Mouse (Mus musculus): Measurements from ENCODE around the gene Tra2b. TPM values are rescaled to one million over a fixed set of nuclear protein-coding genes. Genes with fewer than 3 reads are reported as not detected.
"Not testable (repeated sequence)": the region's sequence is repeated elsewhere in the genome, so short reads cannot be mapped to it uniquely, and the experiment has no call there.

Gene Tra2b
- 100 to 1,000 TPM in 1 of 2 experiments, 10 to 100 TPM in 1; 98.6 to 105 TPM for total RNA-seq (2021)
- long read RNA-seq, transcript Tra2b-204 (9 exons, 3,403 nt), result major isoform, 11 of 21 reads
- long read RNA-seq, partial matches to known transcripts, result 5 of 21 reads
- long read RNA-seq, other reads (novel, unspliced or antisense), result 4 of 21 reads

DNA sequence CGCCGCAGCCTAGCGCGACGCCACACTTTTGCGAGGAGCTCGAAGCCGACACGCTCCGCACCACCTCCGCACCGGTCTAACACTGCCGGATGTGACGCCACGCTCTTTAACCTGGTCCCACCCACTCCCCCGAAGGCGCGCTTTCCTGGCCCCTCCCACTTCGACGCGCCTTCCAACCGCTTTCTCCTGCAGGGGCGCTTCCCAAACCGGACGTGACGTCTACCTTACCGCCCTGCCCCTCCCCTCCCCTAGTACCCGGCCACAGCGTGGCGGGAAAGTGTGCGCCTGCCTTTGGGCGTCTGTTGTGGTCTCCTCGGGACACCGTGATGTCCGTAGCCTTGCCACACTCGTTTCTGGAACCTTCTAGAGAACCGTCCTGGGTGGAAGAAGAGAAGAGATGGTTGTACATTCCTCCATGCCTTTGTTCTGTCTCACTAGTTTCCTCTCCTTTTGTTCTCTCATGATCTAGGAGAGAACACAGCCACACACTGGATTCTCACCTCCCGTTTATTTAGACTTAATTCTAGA, at the start of gene Tra2b:
Gene Tra2b (minus strand): TSS at position 157 of the 528 bp plus-strand sequence.
- DNase-seq (ENCODE audit: low spot score in 2 of 2), result peak; percentile 97 to 98

GRCm38 (mm10) chr16:22310649-22311048, 44.8 kb upstream of the Tra2b start:
- DNase-seq (ENCODE audit: low spot score in 2 of 2), result peak; percentile 41 to 56

DNA sequence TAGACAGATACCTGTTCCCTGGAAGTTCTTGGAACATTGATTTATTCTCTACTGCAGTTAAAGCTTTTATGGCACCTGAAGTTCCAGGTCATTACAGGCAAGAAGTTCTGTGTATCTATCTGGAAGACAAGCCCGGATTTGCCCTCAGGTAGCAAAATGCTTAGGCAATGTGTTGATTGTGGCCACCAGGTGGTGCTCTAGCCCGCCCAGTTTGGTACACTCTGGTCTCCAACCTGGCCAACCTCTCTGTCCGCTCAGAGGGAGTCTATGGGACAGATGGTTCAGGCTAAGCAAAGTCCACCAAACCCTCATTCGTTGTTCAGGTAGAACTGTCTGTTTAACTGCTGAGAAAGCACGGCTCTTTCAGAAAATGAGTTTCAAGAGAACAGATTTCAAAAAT, 36.8 kb upstream of the Tra2b start:
- DNase-seq (ENCODE audit: low spot score in 2 of 2), result peak; percentile 70 to 84

GRCm38 (mm10) chr16:22301378-22301777, 35.6 kb upstream of the Tra2b start:
- no peak for DNase-seq (ENCODE audit: low spot score in 2 of 2)

DNA sequence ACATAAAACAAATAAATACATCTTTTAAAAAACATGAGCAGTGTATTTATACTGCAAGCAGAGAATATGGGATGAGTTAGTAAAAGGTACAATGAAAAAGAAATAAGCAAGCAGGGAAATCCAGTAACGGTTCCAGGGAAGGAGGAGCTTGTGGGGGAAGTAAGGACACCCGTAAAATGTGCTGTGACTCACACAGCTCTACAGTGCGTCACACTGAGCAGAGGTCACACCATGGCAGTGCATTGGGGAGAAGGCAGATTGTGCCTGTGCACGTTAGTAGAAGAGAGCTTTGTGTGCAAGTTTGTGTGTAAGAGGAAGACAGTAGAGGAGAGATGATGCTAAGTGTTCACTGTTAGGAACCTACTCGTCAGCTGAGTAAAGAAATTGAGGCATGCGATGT, 31.1 kb upstream of the Tra2b start:
- DNase-seq (ENCODE audit: low spot score in 2 of 2), result no peak

GRCm38 (mm10) chr16:22294812-22295211, 29.0 kb upstream of the Tra2b start:
- DNase-seq (ENCODE audit: low spot score in 2 of 2), result not testable (repeated sequence)

DNA sequence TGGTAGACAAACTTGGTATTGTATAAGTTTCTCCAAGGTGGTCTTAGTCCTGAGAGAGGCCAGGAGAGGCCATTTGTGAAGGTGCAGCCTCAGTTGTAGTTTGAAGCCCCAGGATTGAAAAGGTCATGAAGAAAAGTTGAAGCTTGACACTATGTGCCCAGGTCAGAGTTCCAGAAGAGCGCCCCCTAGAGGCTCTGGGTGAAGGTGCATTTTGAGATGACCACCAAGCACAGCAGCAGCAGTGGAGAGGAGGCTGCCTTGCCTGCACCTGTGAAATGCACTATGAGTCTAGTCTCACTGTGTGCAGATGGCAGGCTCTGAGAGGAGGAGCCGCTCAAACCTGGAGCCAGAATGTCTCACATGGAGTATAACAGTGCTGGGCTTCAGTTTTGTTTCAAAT, 27.8 kb upstream of the Tra2b start:
- DNase-seq (ENCODE audit: low spot score in 2 of 2), result no peak

GRCm38 (mm10) chr16:22292394-22292793, 26.6 kb upstream of the Tra2b start:
- no peak for DNase-seq (ENCODE audit: low spot score in 2 of 2)

DNA sequence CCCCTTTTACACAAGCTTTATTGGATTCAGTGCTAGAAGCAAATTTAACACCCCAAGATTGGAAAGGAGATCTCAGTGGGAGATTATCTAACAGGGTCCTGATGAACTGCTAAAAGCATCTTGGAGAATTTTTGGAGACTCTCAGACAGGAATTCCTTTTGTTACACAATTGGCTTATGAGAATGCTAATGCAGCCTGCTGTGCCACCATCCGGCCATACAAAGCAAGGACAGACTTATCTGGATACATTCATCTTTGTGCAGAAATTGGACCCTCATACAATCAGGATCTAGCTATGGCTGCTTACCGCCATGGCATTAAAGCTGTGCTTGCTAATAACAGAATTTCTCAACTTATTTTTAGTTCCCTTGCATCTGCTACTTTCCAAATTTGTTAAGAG, 23.8 kb upstream of the Tra2b start:
- no peak for DNase-seq (ENCODE audit: low spot score in 2 of 2)

DNA sequence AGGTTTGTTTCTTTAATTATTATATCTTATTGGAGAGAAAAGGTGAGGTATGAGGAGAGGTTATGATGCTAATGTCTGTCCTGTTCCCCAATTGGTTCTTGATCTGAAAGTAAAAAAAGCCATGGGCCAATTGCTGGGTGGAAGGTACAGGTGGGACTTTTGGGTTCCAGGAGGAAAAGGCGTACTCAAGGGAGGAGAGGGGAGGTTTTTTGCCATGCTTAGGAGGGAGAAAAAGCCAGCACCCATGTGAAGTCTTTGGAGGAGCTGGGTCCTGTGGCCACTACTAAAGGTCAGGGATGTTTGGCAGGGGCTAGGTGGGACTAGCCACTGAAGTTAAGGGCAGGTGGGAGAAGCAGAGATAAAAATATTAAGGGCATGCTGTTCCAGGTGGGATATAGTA, 21.2 kb upstream of the Tra2b start:
- DNase-seq (ENCODE audit: low spot score in 2 of 2), result no peak

DNA sequence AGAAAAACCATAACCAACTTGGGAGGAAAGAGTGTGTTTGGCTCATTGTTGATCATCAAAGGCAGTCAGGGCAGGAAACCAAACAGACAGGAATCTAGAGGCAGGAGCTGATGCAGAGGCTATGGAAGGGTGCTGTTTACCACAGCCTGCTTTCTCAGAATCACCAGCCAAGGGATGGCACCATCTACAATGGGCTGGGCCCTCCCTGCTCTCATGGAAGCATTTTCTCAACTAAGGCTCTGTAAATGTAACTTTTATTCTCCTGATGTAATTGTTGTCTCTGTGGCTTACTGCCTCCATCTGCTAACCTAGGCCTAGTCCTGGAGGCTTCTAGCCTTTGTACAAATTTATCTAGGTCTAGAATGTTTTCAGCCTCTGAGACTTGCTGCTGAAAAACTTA, 10.7 kb upstream of the Tra2b start:
- DNase-seq (ENCODE audit: low spot score in 2 of 2), result no peak

- DNase-seq (ENCODE audit: low spot score in 2 of 2), result no peak
Measured at GRCm38 (mm10) chr16:22275142-22275541, 9.3 kb upstream of the Tra2b start.

GRCm38 (mm10) chr16:22270491-22270890, 4.7 kb upstream of the Tra2b start:
- no peak for DNase-seq (ENCODE audit: low spot score in 2 of 2)

DNA sequence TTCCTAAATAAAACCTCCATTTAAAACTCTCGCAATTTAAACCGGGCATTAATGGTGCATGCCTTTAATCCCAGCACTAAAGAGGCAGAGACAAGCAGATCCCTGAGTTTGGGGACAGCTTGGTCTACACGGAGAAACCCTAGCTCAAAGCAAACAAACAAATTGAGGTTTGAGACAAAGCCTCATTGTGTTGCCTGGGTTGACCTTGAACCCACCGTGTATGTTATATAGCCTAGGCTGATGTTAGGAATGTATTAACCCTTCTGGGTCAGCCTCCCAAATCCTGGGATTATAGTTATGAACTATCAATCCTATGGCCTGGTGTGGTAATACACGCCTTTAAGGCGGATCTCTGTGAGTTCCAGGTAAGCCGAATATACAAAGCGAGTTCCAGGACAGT, 579 bp upstream of the Tra2b start:
- DNase-seq (ENCODE audit: low spot score in 2 of 2), result no peak

DNA sequence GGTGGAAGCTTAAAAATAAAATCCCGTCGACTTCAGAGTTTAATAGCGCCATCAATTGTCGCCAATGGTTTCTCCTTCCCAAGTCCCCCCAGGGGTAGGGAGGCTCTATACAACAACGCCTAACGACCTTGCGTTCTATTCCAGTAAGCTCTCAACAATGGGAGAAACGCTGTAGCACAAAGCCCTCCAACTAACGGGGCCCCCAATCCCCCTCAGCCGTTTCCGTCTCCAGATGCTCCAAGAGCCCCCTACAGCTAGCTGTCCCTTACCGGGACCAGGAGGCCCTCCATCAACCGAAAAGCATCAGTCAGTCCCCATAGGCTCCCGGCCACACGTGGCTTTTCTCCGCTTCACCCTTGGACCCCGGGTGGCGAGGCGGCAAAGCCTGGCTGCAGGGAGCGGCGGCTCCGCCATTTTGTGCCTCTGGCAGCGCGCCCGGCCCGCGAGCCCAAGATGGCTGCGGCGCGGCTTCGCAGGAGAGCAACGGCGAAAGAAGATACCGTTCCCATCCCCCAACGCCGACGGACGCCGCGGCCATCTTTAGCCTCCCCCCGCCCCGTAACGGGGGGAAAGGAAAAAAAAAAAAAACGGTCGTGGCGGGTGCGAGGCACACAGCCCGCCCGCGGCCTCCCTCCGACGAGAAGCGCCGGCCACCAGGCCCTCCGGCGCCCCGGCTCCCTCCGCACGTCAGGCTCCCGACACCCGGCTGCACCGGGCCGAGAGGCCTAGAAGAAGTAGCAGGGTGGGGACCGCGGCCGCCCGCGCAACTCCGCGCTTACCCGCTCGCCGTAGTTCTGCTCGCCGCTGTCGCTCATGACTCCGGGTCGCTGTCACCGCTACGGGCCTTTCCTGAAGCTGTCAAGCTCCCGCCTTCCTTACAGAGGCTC, 600 bp downstream of the Tra2b start:
- DNase-seq (ENCODE audit: low spot score in 2 of 2), result peak; percentile 89 to 91

DNA sequence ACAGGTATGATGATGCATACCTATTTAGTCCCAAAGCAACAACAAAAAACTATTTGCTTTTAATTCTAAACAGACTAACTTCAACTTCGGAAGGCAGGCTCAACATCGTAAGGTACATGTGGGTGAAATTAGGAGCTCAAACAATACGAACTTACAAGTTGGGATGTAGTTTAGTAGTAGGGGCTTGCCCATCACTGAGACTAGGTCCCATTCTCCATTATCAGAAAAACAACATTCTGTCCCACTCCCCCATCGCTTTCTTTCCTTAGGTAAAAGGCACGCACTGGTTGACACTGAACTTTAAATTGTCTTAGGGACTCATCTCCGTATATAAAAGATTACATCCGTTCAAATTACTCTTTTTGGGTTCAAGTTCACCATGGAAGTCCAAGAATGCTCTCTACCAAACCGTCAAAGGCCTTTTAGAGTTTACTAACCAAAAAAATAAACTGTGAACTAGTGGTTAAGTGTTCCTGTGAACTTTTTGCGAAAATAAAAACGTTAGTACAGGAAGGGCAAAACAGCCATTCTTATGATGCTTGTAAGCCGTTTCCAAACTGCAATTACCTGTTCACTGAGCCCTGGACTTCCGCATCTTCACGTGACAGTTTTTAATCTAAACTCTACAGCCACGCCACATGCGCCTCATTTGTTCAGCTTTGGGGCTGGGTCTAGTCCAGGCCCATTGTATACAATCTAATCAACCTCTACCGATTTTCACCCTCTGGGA, 1.4 kb downstream of the Tra2b start:
- DNase-seq (ENCODE audit: low spot score in 2 of 2), result no peak

DNA sequence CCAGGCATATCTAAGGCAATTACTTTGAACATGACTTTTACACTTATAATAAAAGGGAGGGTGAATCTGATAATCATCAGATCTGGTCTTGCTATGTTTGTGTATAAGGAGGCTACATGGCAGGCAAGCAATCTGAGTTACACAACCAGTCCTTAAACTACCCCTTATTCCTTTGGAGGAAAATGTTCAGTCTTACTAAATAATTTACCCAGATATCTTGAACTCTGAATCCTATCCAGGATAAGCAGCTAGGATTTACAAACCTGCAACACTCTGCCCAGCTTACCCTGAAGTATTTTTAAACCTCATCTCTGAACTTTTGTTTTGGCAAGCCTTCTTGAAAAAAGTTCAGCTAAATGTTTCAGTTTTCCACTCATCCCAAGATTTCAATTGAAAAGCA, 2.7 kb downstream of the Tra2b start:
- no peak for DNase-seq (ENCODE audit: low spot score in 2 of 2)

GRCm38 (mm10) chr16:22261563-22261962, 4.2 kb downstream of the Tra2b start:
- no peak for DNase-seq (ENCODE audit: low spot score in 2 of 2)

DNA sequence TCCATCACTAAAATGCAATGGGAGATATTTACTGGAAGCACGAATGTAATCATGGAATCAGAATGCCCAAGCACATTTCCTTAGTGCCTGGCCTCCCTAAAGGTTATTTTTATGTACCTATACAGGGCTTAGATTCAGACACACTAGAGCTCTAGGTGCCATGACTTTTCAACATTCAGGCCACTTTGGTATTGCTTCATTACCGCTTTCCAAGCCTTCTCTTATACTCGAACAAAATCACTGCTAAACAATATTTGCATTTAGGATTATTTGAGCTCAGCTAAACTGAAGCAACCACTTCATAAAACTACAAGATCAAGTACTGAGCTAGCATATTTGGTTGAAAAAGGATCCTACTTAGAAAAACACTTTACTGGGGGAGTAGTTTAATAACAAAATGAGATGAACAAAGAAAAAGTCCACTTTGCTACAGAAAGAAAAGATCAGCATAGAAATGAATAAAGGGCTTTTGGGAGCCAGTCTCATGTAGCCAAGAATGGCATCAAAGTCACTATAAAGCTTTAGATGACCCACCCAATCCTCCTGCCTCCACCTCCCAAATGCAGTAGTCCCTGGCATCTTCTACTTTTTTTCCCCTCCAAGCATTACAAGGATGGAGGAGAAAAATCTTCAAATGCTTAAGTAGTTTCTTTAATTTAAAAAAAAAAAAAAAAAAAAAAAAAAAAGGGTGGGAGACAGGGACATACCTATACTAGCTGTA, 5.2 kb downstream of the Tra2b start:
- no peak for DNase-seq (ENCODE audit: low spot score in 2 of 2)

DNA sequence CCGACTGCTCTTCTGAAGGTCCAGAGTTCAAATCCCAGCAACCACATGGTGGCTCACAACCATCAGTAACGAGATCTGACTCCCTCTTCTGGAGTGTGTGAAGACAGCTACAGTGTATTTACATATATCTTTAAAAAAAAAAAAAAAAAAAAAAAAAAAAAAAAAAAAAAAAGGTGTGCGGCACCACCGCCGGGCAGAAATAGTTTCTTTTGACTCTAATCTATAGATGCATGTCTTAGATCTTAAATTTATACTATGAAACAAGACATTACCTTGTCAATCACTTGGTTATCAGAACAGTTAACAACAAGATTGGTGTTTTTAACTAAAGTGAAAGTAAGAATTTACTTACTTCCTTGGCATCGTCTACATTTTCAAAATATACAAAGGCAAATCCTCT, 13.6 kb downstream of the Tra2b start:
- DNase-seq (ENCODE audit: low spot score in 2 of 2), result not testable (repeated sequence)

- no peak for DNase-seq (ENCODE audit: low spot score in 2 of 2)
Measured at GRCm38 (mm10) chr16:22250307-22250706, 15.5 kb downstream of the Tra2b start.

Measured in layer of hippocampus, postnatal 10 days (tissue).